Mouse (Mus musculus): ENCODE results near the gene Gm21970. TPM values are rescaled to one million over a fixed set of nuclear protein-coding genes. Genes with fewer than 3 reads are reported as not detected.

Gm21970 gene
- polyA plus RNA-seq, 1 experiment from 2014 or later, result not detected

- Histone ChIP-seq H3K4me2 (replicated peaks) (peak within 1 kb of the TSS; percentile 98), H3K9me3 (no peaks in the 10 kb centered on the region), H3K27me3 (peaks cover 15% of the 10 kb centered on the region), H3K9ac (replicated peaks) (peak within 1 kb of the TSS; percentile 77), H3K4me1 (peaks cover 13% of the 10 kb centered on the region), H3K4me3 (peak within 1 kb of the TSS; percentile 65), H3K36me3 (peaks cover 8% of the 10 kb centered on the region; the same call in 1 of the 2 replicates), H3K27ac (replicated peaks) (peak within 1 kb of the TSS; percentile 32; the same call in 1 of the 2 replicates)
- 6% methylated on average over 50 of the region's 51 CpGs for WGBS
- ATAC-seq (ENCODE audit: low FRiP score, low read depth), result peak; percentile 78
Observed at GRCm38 (mm10) chr16:91405640-91406584, 14.4 kb downstream of the Gm21970 start, which contains the start of gene Il10rb. TSS of gene Il10rb (plus strand) at chr16:91406164.

GRCm38 (mm10) chr16:91406585-91407220 lies 15.2 kb downstream of the Gm21970 start:
- Histone ChIP-seq H3K36me3 (peaks cover 8% of the 10 kb centered on the region; the same call in 1 of the 2 replicates), H3K27ac (replicated peaks) (no peak overlapping the region), H3K9ac (replicated peaks) (peak overlapping the region; percentile 77), H3K9me3 (no peaks in the 10 kb centered on the region), H3K4me2 (replicated peaks) (peak overlapping the region; percentile 98), H3K27me3 (peaks cover 15% of the 10 kb centered on the region), H3K4me1 (peaks cover 13% of the 10 kb centered on the region), H3K4me3 (peak overlapping the region; percentile 65)
- 2% methylated on average over 13 of the region's 13 CpGs for WGBS
- ATAC-seq (ENCODE audit: low FRiP score, low read depth), result 0 out of 2 replicates have a peak, but pooled peaks have one; percentile 36

DNA sequence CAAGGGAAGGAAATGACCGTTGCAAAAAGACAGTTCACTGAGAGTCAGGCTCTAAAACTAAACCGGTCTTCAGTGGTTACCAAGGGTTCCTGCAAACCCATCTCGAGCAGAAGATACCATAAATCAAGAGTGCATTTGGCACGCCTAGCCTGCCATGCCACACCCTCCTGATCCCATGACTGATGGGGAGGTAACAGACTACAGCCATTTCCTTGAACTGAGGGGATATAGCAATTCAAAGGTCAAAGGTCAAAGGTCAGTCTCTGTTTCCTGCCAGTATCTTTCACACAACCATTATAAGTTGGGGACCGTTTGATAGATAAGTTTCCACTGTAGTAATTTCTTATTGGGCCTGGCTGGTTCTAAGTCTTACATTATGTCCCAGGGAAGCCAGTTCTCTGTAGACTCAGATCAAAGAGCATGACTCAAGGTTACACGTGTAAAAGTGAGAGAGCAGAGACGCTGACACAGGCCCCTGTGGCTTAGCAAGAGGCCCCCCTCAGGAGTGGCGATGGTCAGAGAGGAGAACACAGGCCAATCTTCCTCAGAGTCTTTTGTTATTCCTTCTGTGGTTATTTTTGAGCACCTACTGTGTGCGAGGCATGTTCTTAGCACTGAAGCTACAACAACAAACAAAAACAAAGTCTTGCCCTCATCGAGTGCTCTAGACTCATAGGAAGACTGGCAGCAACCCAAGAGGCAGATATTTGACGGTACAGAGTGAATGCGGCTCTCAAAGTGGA lies 21.8 kb downstream of the Gm21970 start:
- WGBS, result 81% methylated on average over 12 of the region's 12 CpGs

GRCm38 (mm10) chr16:91415391-91416189 lies 24.1 kb downstream of the Gm21970 start:
- Histone ChIP-seq H3K9ac (replicated peaks) (no peak overlapping the region), H3K27me3 (no peaks in the 10 kb centered on the region), H3K4me1 (no peaks in the 10 kb centered on the region), H3K9me3 (no peaks in the 10 kb centered on the region), H3K4me3 (no peak overlapping the region), H3K27ac (replicated peaks) (no peak overlapping the region), H3K36me3 (no peaks in the 10 kb centered on the region; the same call in 1 of the 2 replicates), H3K4me2 (replicated peaks) (no peak overlapping the region)
- ATAC-seq (ENCODE audit: low FRiP score, low read depth), result no peak
- WGBS, result 87% methylated on average over 9 of the region's 9 CpGs

More for the DNA sequence above, 21.8 kb downstream of the Gm21970 start:
- Histone ChIP-seq H3K36me3 (no peaks in the 10 kb centered on the region; the same call in 1 of the 2 replicates), H3K4me1 (no peaks in the 10 kb centered on the region), H3K4me2 (replicated peaks) (no peak overlapping the region), H3K9me3 (no peaks in the 10 kb centered on the region), H3K27ac (replicated peaks) (no peak overlapping the region), H3K9ac (replicated peaks) (no peak overlapping the region), H3K27me3 (no peaks in the 10 kb centered on the region), H3K4me3 (no peak overlapping the region)
- ATAC-seq (ENCODE audit: low FRiP score, low read depth), result no peak

DNA sequence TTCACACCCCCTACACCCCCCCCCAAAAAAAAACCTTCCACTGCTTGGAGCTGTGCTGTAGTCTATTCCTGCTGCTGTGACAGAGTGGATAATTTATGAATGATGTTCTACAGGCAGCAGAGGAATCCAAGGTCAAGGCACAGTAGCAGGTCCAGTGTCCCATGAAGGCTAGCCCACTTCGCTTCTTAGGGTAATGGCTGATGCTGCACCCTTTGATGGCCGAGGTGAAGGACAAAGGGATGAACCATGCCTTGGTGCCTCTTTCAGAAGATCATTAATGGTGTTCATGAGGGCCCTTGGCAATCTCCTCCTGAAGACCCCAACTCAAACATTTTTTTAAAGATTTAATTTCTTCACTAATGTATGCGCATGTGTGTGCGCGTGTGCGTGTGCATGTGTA lies 24.8 kb downstream of the Gm21970 start:
- WGBS, result 98% methylated on average over 6 of the region's 6 CpGs
- Histone ChIP-seq H3K36me3 (no peaks in the 10 kb centered on the region; the same call in 1 of the 2 replicates), H3K27me3 (no peaks in the 10 kb centered on the region), H3K27ac (replicated peaks) (no peak overlapping the region), H3K9me3 (no peaks in the 10 kb centered on the region), H3K4me3 (no peak overlapping the region), H3K4me1 (no peaks in the 10 kb centered on the region), H3K4me2 (replicated peaks) (no peak overlapping the region), H3K9ac (replicated peaks) (no peak overlapping the region)
- no peak for ATAC-seq (ENCODE audit: low FRiP score, low read depth)

DNA sequence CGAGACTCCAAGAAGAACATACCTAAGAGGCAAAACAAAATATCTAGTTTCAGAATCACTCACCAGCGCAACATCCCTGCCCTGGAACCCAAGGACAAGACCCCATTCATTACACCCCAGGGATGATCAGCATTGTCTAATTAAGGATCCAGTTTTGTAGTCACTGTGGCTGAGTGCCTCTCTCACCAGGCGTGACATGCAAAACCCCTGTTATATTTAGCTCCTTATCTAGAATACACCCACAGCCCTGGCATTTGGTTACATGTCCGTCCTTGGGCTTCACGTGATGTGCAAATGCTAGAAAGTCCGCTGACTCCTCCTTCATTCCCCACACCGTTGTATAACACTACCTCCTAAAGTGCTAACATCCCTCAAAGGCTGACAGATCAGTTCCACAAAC lies 25.4 kb downstream of the Gm21970 start:
- Histone ChIP-seq H3K9me3 (no peaks in the 10 kb centered on the region), H3K27me3 (no peaks in the 10 kb centered on the region), H3K4me3 (no peak overlapping the region), H3K4me1 (no peaks in the 10 kb centered on the region), H3K4me2 (replicated peaks) (no peak overlapping the region), H3K27ac (replicated peaks) (no peak overlapping the region), H3K36me3 (no peaks in the 10 kb centered on the region; the same call in 1 of the 2 replicates), H3K9ac (replicated peaks) (no peak overlapping the region)
- 84% methylated on average over 7 of the region's 7 CpGs for WGBS
- ATAC-seq (ENCODE audit: low FRiP score, low read depth), result no peak

DNA sequence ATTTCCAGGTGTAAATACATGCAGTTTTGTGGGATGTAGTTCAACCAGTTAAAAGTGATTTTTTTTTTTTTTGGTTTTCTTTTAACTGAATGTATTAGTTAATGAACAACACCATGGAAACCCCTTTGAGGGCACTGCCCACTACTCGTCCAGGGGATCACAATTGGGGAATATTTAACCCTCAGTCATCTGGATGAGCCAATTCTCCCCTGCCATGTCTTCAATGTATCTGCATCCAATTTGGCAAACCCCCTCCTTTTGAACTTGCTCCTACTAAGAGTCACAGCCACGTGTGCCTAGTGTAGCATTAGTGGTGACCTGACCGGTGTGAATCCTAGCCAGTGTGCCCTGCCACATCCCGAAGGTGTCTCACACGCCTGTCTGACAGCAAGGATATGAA lies 27.0 kb downstream of the Gm21970 start:
- ATAC-seq (ENCODE audit: low FRiP score, low read depth), result no peak

GRCm38 (mm10) chr16:91425816-91426215 lies 34.3 kb downstream of the Gm21970 start:
- WGBS, result 95% methylated on average over 6 of the region's 6 CpGs
- no peak overlapping the region for H3K4me2 ChIP-seq (replicated peaks)
- H3K27me3 ChIP-seq, result no peaks in the 10 kb centered on the region

More for the DNA sequence above, 27.0 kb downstream of the Gm21970 start:
- WGBS, result 82% methylated on average over 5 of the region's 5 CpGs
- Histone ChIP-seq H3K4me3 (no peak overlapping the region), H3K9ac (replicated peaks) (no peak overlapping the region), H3K27me3 (no peaks in the 10 kb centered on the region), H3K4me2 (replicated peaks) (no peak overlapping the region), H3K4me1 (no peaks in the 10 kb centered on the region), H3K9me3 (no peaks in the 10 kb centered on the region), H3K36me3 (no peaks in the 10 kb centered on the region; the same call in 1 of the 2 replicates), H3K27ac (replicated peaks) (no peak overlapping the region)

GRCm38 (mm10) chr16:91426586-91426985 lies 35.1 kb downstream of the Gm21970 start:
- Histone ChIP-seq H3K4me1 (no peaks in the 10 kb centered on the region), H3K9me3 (no peaks in the 10 kb centered on the region), H3K27me3 (no peaks in the 10 kb centered on the region), H3K27ac (replicated peaks) (no peak overlapping the region), H3K4me3 (no peak overlapping the region), H3K9ac (replicated peaks) (no peak overlapping the region), H3K36me3 (no peaks in the 10 kb centered on the region), H3K4me2 (replicated peaks) (no peak overlapping the region)
- WGBS, result 83% methylated on average over 4 of the region's 4 CpGs
- no peak for ATAC-seq (ENCODE audit: low FRiP score, low read depth)

More at GRCm38 (mm10) chr16:91425816-91426215, 34.3 kb downstream of the Gm21970 start:
- H3K27ac ChIP-seq (replicated peaks), result no peak overlapping the region
- no peak overlapping the region for H3K4me3 ChIP-seq
- no peaks in the 10 kb centered on the region for H3K9me3 ChIP-seq
- ATAC-seq (ENCODE audit: low FRiP score, low read depth), result no peak
- H3K36me3 ChIP-seq, result no peaks in the 10 kb centered on the region
- H3K9ac ChIP-seq (replicated peaks), result no peak overlapping the region
- H3K4me1 ChIP-seq, result no peaks in the 10 kb centered on the region

DNA sequence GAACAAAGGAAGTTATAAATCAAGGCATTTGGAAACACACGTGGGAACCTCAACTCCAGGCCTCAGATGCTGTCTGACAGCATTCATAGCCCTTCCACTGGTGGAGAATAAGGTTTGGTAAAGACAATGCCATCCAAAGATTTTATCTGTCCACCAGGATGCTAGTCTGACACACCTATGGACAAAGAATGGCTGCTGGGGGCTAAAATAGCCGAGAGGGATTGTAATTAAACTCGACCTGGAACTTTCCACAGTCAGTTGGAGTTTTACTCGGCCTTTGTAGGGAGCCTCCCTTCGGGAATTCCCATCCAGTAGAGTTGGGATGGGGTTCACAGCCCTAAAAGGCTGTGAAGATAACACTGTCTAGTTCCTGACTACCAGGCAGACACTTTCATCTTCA lies 35.9 kb downstream of the Gm21970 start:
- WGBS, result 82% methylated on average over 5 of the region's 5 CpGs
- Histone ChIP-seq H3K36me3 (no peaks in the 10 kb centered on the region), H3K4me3 (no peak overlapping the region), H3K9me3 (no peaks in the 10 kb centered on the region), H3K4me2 (replicated peaks) (no peak overlapping the region), H3K27me3 (no peaks in the 10 kb centered on the region), H3K4me1 (no peaks in the 10 kb centered on the region), H3K27ac (replicated peaks) (no peak overlapping the region), H3K9ac (replicated peaks) (no peak overlapping the region)
- ATAC-seq (ENCODE audit: low FRiP score, low read depth), result no peak

Data from midbrain, embryonic 12.5 days (tissue).